In genomic region chr6:113373491-113373890, GRCm38 (mm10) we compare ENCODE assay signal across 21 mouse cellular contexts. TPM values are rescaled to one million over a fixed set of nuclear protein-coding genes. Genes with fewer than 3 reads are reported as not detected.
DNase-seq lines count a peak whose midpoint lies in the region; ATAC-seq and TF ChIP-seq lines count a peak whose summit lies in the region.
"Had no signal": no experiment of that assay in that cellular context is flagged by ENCODE, and none has a peak within 500 bp of the region (broad histone marks: within the 10 kb centered on the region; RNA-seq: fewer than 3 reads in every experiment).

No protein-coding gene starts in this region.

- H3K9me3 ChIP-seq in forebrain, embryonic 13.5 days (replicated peaks) = no peaks in the 10 kb centered on the region
- H3K9me3 ChIP-seq in forebrain, embryonic 15.5 days = no peaks in the 10 kb centered on the region
- H3K9me3 ChIP-seq in MEL (replicated peaks; ENCODE audit: insufficient read depth, low read length) = no peaks in the 10 kb centered on the region
- H3K9me3 ChIP-seq in liver, postnatal 0 days (ENCODE audit: low read length) = no peaks in the 10 kb centered on the region
- H3K9me3 ChIP-seq in hindbrain, embryonic 11.5 days (ENCODE audit: control insufficient read depth, low read length) = no peaks in the 10 kb centered on the region
- H3K9me3 ChIP-seq: limb, embryonic 13.5 days; lung, embryonic 15.5 days; neural tube, embryonic 15.5 days had no signal

- ATAC-seq in forebrain, embryonic 13.5 days = no peak
- ATAC-seq in forebrain, embryonic 15.5 days (replicated peaks) = no peak
- no peak for ATAC-seq in liver, postnatal 0 days
- ATAC-seq in hindbrain, embryonic 11.5 days (ENCODE audit: low FRiP score) = no peak
- ATAC-seq: forebrain, embryonic 16.5 days; midbrain, embryonic 16.5 days had no signal

- H3K36me3 ChIP-seq in forebrain, embryonic 13.5 days (ENCODE audit: poor library complexity, severe bottlenecking) = peaks cover 75% of the 10 kb centered on the region
- peaks cover 72% of the 10 kb centered on the region for H3K36me3 ChIP-seq in forebrain, embryonic 15.5 days
- peaks cover 0 to 4% of the 10 kb centered on the region in 2 experiments; a peak in 2 of 4 replicates for H3K36me3 ChIP-seq in MEL (ENCODE audit: control insufficient read depth in 1 of 2, insufficient read depth in 2 of 2, low read length in 2 of 2)
- peaks cover 55% of the 10 kb centered on the region for H3K36me3 ChIP-seq in liver, postnatal 0 days (replicated peaks; ENCODE audit: insufficient read depth, low read length)
- no peaks in the 10 kb centered on the region for H3K36me3 ChIP-seq in hindbrain, embryonic 11.5 days (ENCODE audit: control insufficient read depth, insufficient read depth, low read length)

- H3K27ac ChIP-seq in forebrain, embryonic 13.5 days = no peak overlapping the region
- H3K27ac ChIP-seq in forebrain, embryonic 15.5 days (replicated peaks) = no peak overlapping the region
- H3K27ac ChIP-seq in MEL (ENCODE audit: control insufficient read depth, low read depth, low read length) = no peak overlapping the region
- no peak overlapping the region for H3K27ac ChIP-seq in liver, postnatal 0 days (ENCODE audit: low read depth)
- no peak overlapping the region for H3K27ac ChIP-seq in hindbrain, embryonic 11.5 days (ENCODE audit: low read depth, low read length)
- H3K27ac ChIP-seq: heart, adult 2 months; layer of hippocampus, adult 2 months; limb, embryonic 13.5 days; lung, embryonic 15.5 days; macrophage; neural tube, embryonic 15.5 days had no signal

- TF ChIP-seq POLR2A in MEL (IDR thresholded peaks at IDR 0.05; ENCODE audit: control insufficient read depth in 1 of 2, insufficient read depth in 1 of 2, low read depth in 1 of 2, low read length in 2 of 2, poor library complexity in 1 of 2) = no peak

- DNase-seq in MEL (ENCODE audit: low read depth, low spot score) (peak; percentile 30), liver (peak; percentile 65)
- DNase-seq in liver, postnatal 0 days = no peak
- no peak for DNase-seq in heart, adult 8-10 months (ENCODE audit: low spot score)
- no peak for DNase-seq in hindbrain, embryonic 11.5 days (ENCODE audit: low spot score)
- DNase-seq: cerebellum, adult 9-10 months; gastrocnemius, postnatal 25 days; heart, adult 2 months; kidney, adult 18-20 months; kidney, postnatal 10 days; layer of hippocampus, postnatal 36 days; right cerebral cortex, postnatal 4 days had no signal

- no peak for TF ChIP-seq RAD21 in MEL (IDR thresholded peaks at IDR 0.05; ENCODE audit: low read depth, low read length)

- 0 out of 4 replicates have a peak, but pooled peaks of 1 of the 2 experiments have one; percentile 10 for TF ChIP-seq EP300 in MEL (IDR thresholded peaks at IDR 0.05; ENCODE audit: low read depth in 1 of 2, low read length in 2 of 2)
- TF ChIP-seq EP300 in liver, postnatal 0 days (IDR thresholded peaks at IDR 0.05; ENCODE audit: low read depth) = 0 out of 2 replicates have a peak, but pooled peaks have one; percentile 24

- peaks cover 13% of the 10 kb centered on the region for H3K4me1 ChIP-seq in forebrain, embryonic 13.5 days
- peaks cover 14% of the 10 kb centered on the region for H3K4me1 ChIP-seq in forebrain, embryonic 15.5 days
- peaks cover 0 to 6% of the 10 kb centered on the region in 2 experiments; a peak in 2 of 4 replicates for H3K4me1 ChIP-seq in MEL (ENCODE audit: control insufficient read depth in 1 of 2, insufficient read depth in 2 of 2, low read length in 2 of 2)
- peaks cover 7% of the 10 kb centered on the region; the same call in 1 of the 2 replicates for H3K4me1 ChIP-seq in liver, postnatal 0 days (ENCODE audit: insufficient read depth)
- H3K4me1 ChIP-seq in hindbrain, embryonic 11.5 days (replicated peaks; ENCODE audit: control insufficient read depth, insufficient read depth, low read length) = no peaks in the 10 kb centered on the region

- peaks cover 8% of the 10 kb centered on the region for H3K79me2 ChIP-seq in MEL (ENCODE audit: control insufficient read depth, insufficient read depth, low read length, poor library complexity)

- WGBS in forebrain, embryonic 13.5 days = 96% methylated on average over 4 of the region's 4 CpGs
- 96% methylated on average over 4 of the region's 4 CpGs for WGBS in forebrain, embryonic 15.5 days
- 66% methylated on average over 4 of the region's 4 CpGs for WGBS in liver, postnatal 0 days (ENCODE audit: insufficient replicate concordance)
- 95% methylated on average over 4 of the region's 4 CpGs for WGBS in hindbrain, embryonic 11.5 days

- H3K4me2 ChIP-seq in forebrain, embryonic 13.5 days = no peak overlapping the region
- H3K4me2 ChIP-seq in forebrain, embryonic 15.5 days (replicated peaks) = no peak overlapping the region
- H3K4me2 ChIP-seq in liver, postnatal 0 days (ENCODE audit: low read depth, low read length) = no peak overlapping the region
- no peak overlapping the region for H3K4me2 ChIP-seq in hindbrain, embryonic 11.5 days (replicated peaks; ENCODE audit: low read depth, low read length)
- H3K4me2 ChIP-seq: limb, embryonic 13.5 days; lung, embryonic 15.5 days; neural tube, embryonic 15.5 days had no signal

- H3K27me3 ChIP-seq in forebrain, embryonic 13.5 days = no peaks in the 10 kb centered on the region
- no peaks in the 10 kb centered on the region for H3K27me3 ChIP-seq in forebrain, embryonic 15.5 days
- no peaks in the 10 kb centered on the region for H3K27me3 ChIP-seq in MEL (ENCODE audit: control insufficient read depth in 1 of 2, insufficient read depth in 2 of 2, low read length in 2 of 2)
- no peaks in the 10 kb centered on the region for H3K27me3 ChIP-seq in liver, postnatal 0 days (ENCODE audit: insufficient read depth, low read length)
- no peaks in the 10 kb centered on the region for H3K27me3 ChIP-seq in hindbrain, embryonic 11.5 days (ENCODE audit: control insufficient read depth, insufficient read depth, low read length)
- H3K27me3 ChIP-seq: limb, embryonic 13.5 days; lung, embryonic 15.5 days; neural tube, embryonic 15.5 days had no signal

- 0 out of 2 replicates have a peak overlapping the region, but pooled peaks have one; percentile 5 for H3K9ac ChIP-seq in forebrain, embryonic 13.5 days
- no peak overlapping the region for H3K9ac ChIP-seq in forebrain, embryonic 15.5 days (replicated peaks)
- no peak overlapping the region for H3K9ac ChIP-seq in MEL (ENCODE audit: control insufficient read depth, low read depth, low read length, poor library complexity, severe bottlenecking)
- H3K9ac ChIP-seq in liver, postnatal 0 days (replicated peaks) = 0 out of 2 replicates have a peak overlapping the region, but pooled peaks have one; percentile 9
- no peak overlapping the region for H3K9ac ChIP-seq in hindbrain, embryonic 11.5 days (ENCODE audit: low read depth, low read length)
- H3K9ac ChIP-seq: limb, embryonic 13.5 days; lung, embryonic 15.5 days; neural tube, embryonic 15.5 days had no signal

- no peak for TF ChIP-seq CTCF in MEL (IDR thresholded peaks at IDR 0.05 in 2 of 3, conservative IDR thresholded peaks at IDR 0.05 in 1 of 3; ENCODE audit: control insufficient read depth in 1 of 3, insufficient read depth in 1 of 3, low read depth in 2 of 3, low read length in 3 of 3, poor library complexity in 1 of 3, severe bottlenecking in 1 of 3)
- no peak for TF ChIP-seq CTCF in liver, postnatal 0 days (IDR thresholded peaks at IDR 0.05; ENCODE audit: low read depth)

- H3K4me3 ChIP-seq in forebrain, embryonic 13.5 days = no peak overlapping the region
- no peak overlapping the region for H3K4me3 ChIP-seq in forebrain, embryonic 15.5 days
- H3K4me3 ChIP-seq in MEL (ENCODE audit: control insufficient read depth in 1 of 2, insufficient read depth in 1 of 2, low read depth in 2 of 2, low read length in 2 of 2) = no peak overlapping the region
- H3K4me3 ChIP-seq in liver, postnatal 0 days (ENCODE audit: low read depth, low read length) = no peak overlapping the region
- H3K4me3 ChIP-seq in hindbrain, embryonic 11.5 days (ENCODE audit: low read depth, low read length) = no peak overlapping the region
- H3K4me3 ChIP-seq: heart, adult 2 months; layer of hippocampus, adult 2 months; limb, embryonic 13.5 days; lung, embryonic 15.5 days; neural tube, embryonic 15.5 days had no signal

RNA-seq across cellular contexts. Expression of gene Tada3, which starts 4.2 kb away (rescaled TPM):
- 65.4 and 70.6 TPM in 2 replicates for polyA plus RNA-seq in forebrain, embryonic 13.5 days (2015; fragmentation: Nextera tagmentation; extraction: Ambion mirVana)
- polyA plus RNA-seq in forebrain, embryonic 15.5 days (2015; fragmentation: Nextera tagmentation; extraction: Ambion mirVana) = 79.4 and 82.2 TPM in 2 replicates
- 25.0 and 26.1 TPM in 2 replicates for total RNA-seq in MEL (2012; rRNA removed)
- 10 to 100 TPM in 1 of 2 experiments, not detected in 1; 62.2 TPM for polyA plus RNA-seq in MEL (2012; ENCODE audit: insufficient read depth in 1 of 2, insufficient read length in 2 of 2, low read depth in 1 of 2, low replicate concordance in 2 of 2, missing spikeins in 1 of 2)
- polyA plus RNA-seq in liver, postnatal 0 days (2015; fragmentation: Nextera tagmentation; extraction: Ambion mirVana) = 11.1 and 11.9 TPM in 2 replicates
- total RNA-seq in heart, adult 8-10 months (2022) = 10 to 100 TPM; 20.7 to 23.8 (median 23.2) TPM
- 56.3 and 60.2 TPM in 2 replicates for polyA plus RNA-seq in hindbrain, embryonic 11.5 days (2014; fragmentation: Nextera tagmentation; extraction: Ambion mirVana)

RNA-seq across cellular contexts. Expression of gene Arpc4, which starts 4.4 kb away (rescaled TPM):
- 368 and 377 TPM in 2 replicates for polyA plus RNA-seq in forebrain, embryonic 13.5 days (2015; fragmentation: Nextera tagmentation; extraction: Ambion mirVana)
- 390 and 428 TPM in 2 replicates for polyA plus RNA-seq in forebrain, embryonic 15.5 days (2015; fragmentation: Nextera tagmentation; extraction: Ambion mirVana)
- total RNA-seq in MEL (2012; rRNA removed) = 217 and 231 TPM in 2 replicates
- 100 to 1,000 TPM in 1 of 2 experiments, not detected in 1; 375 TPM for polyA plus RNA-seq in MEL (2012; ENCODE audit: insufficient read depth in 1 of 2, insufficient read length in 2 of 2, low read depth in 1 of 2, low replicate concordance in 2 of 2, missing spikeins in 1 of 2)
- 188 and 198 TPM in 2 replicates for polyA plus RNA-seq in liver, postnatal 0 days (2015; fragmentation: Nextera tagmentation; extraction: Ambion mirVana)
- 10 to 100 TPM; 58.5 to 72.8 (median 62.0) TPM for total RNA-seq in heart, adult 8-10 months (2022)
- polyA plus RNA-seq in hindbrain, embryonic 11.5 days (2014; fragmentation: Nextera tagmentation; extraction: Ambion mirVana) = 208 and 210 TPM in 2 replicates

RNA-seq across cellular contexts. Expression of gene Ttll3, which starts 15.6 kb away (rescaled TPM):
- polyA plus RNA-seq in forebrain, embryonic 13.5 days (2015; fragmentation: Nextera tagmentation; extraction: Ambion mirVana) = 6.7 and 7.6 TPM in 2 replicates
- polyA plus RNA-seq in forebrain, embryonic 15.5 days (2015; fragmentation: Nextera tagmentation; extraction: Ambion mirVana) = 7.6 and 8.1 TPM in 2 replicates
- total RNA-seq in MEL (2012; rRNA removed) = 4.1 and 5.7 TPM in 2 replicates
- polyA plus RNA-seq in MEL (2012; ENCODE audit: insufficient read depth in 1 of 2, insufficient read length in 2 of 2, low read depth in 1 of 2, low replicate concordance in 2 of 2, missing spikeins in 1 of 2) = 10 to 100 TPM in 1 of 2 experiments, not detected in 1; 11.2 TPM
- polyA plus RNA-seq in liver, postnatal 0 days (2015; fragmentation: Nextera tagmentation; extraction: Ambion mirVana) = 0.38 and 0.83 TPM in 2 replicates
- total RNA-seq in heart, adult 8-10 months (2022) = 1 to 10 TPM in 1 of 4 experiments, under 1 TPM in 3; 0.44 to 1.0 (median 0.76) TPM
- 4.1 and 4.2 TPM in 2 replicates for polyA plus RNA-seq in hindbrain, embryonic 11.5 days (2014; fragmentation: Nextera tagmentation; extraction: Ambion mirVana)

RNA-seq across cellular contexts. Expression of gene Camk1, which starts 29.7 kb away (rescaled TPM):
- polyA plus RNA-seq in forebrain, embryonic 13.5 days (2015; fragmentation: Nextera tagmentation; extraction: Ambion mirVana) = 56.1 and 62.7 TPM in 2 replicates
- 79.0 and 88.0 TPM in 2 replicates for polyA plus RNA-seq in forebrain, embryonic 15.5 days (2015; fragmentation: Nextera tagmentation; extraction: Ambion mirVana)
- total RNA-seq in MEL (2012; rRNA removed) = 5.3 and 7.9 TPM in 2 replicates
- polyA plus RNA-seq in MEL (2012; ENCODE audit: insufficient read depth in 1 of 2, insufficient read length in 2 of 2, low read depth in 1 of 2, low replicate concordance in 2 of 2, missing spikeins in 1 of 2) = 10 to 100 TPM in 1 of 2 experiments, not detected in 1; 13.3 TPM
- polyA plus RNA-seq in liver, postnatal 0 days (2015; fragmentation: Nextera tagmentation; extraction: Ambion mirVana) = 17.9 and 18.1 TPM in 2 replicates
- 10 to 100 TPM; 60.0 to 79.3 (median 71.7) TPM for total RNA-seq in heart, adult 8-10 months (2022)
- 56.3 and 57.7 TPM in 2 replicates for polyA plus RNA-seq in hindbrain, embryonic 11.5 days (2014; fragmentation: Nextera tagmentation; extraction: Ambion mirVana)

RNA-seq across cellular contexts. Expression of gene Rpusd3, which starts 45.6 kb away (rescaled TPM):
- polyA plus RNA-seq in forebrain, embryonic 13.5 days (2015; fragmentation: Nextera tagmentation; extraction: Ambion mirVana) = 20.8 and 24.4 TPM in 2 replicates
- polyA plus RNA-seq in forebrain, embryonic 15.5 days (2015; fragmentation: Nextera tagmentation; extraction: Ambion mirVana) = 14.8 and 23.3 TPM in 2 replicates
- total RNA-seq in MEL (2012; rRNA removed) = 24.8 and 29.4 TPM in 2 replicates
- polyA plus RNA-seq in MEL (2012; ENCODE audit: insufficient read depth in 1 of 2, insufficient read length in 2 of 2, low read depth in 1 of 2, low replicate concordance in 2 of 2, missing spikeins in 1 of 2) = 10 to 100 TPM in 1 of 2 experiments, not detected in 1; 34.1 TPM
- 17.1 and 20.5 TPM in 2 replicates for polyA plus RNA-seq in liver, postnatal 0 days (2015; fragmentation: Nextera tagmentation; extraction: Ambion mirVana)
- 10 to 100 TPM in 3 of 4 experiments, 1 to 10 TPM in 1; 8.2 to 11.7 (median 11.2) TPM for total RNA-seq in heart, adult 8-10 months (2022)
- polyA plus RNA-seq in hindbrain, embryonic 11.5 days (2014; fragmentation: Nextera tagmentation; extraction: Ambion mirVana) = 23.0 and 26.3 TPM in 2 replicates

Comparison
In these comparisons a context has a peak if more than half of its experiments do, and no peak if none do; other contexts are left out.
1. H3K9ac ChIP-seq: peak in forebrain, embryonic 13.5 days (single experiment) and liver, postnatal 0 days (single experiment); none in forebrain, embryonic 15.5 days (single experiment), MEL (single experiment) and hindbrain, embryonic 11.5 days (single experiment).
2. DNase-seq: peak in MEL (single experiment) and liver (single experiment); none in liver, postnatal 0 days (single experiment), heart, adult 8-10 months (single experiment) and hindbrain, embryonic 11.5 days (single experiment).